Mouse (Mus musculus): ENCODE results near the gene Slc39a5. TPM values are rescaled to one million over a fixed set of nuclear protein-coding genes. Genes with fewer than 3 reads are reported as not detected.

Gene Slc39a5
- total and polyA plus RNA-seq, 2 experiments from 2014 or later, result 0.58 to 0.66 TPM

DNA sequence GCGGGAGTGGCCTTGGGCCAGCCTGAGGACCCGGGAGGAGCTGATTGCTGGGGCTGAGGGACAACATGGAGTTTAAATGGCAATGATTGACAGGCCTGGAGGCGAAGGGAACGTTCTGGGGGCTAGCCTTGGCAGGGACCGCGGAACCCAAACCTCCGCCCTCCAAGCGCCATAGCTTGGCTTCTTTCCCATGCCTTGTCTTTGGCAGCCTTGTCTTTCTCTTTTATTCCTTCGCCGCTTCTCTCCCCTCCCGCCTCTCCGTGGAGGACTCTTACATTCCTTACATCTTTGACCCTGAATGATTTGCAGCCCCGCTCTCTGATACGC, 11.0 kb upstream of the Slc39a5 start:
- Histone ChIP-seq H3K4me1 (ENCODE audit: insufficient read depth, low read length) (peaks cover 20% of the 10 kb centered on the region), H3K9me3 (ENCODE audit: low read length) (no peaks in the 10 kb centered on the region), H3K36me3 (ENCODE audit: insufficient read depth, low read length) (peaks cover 10% of the 10 kb centered on the region), H3K4me2 (ENCODE audit: low read depth, low read length) (peak overlapping the region; percentile 95), H3K9ac (replicated peaks; ENCODE audit: low read length) (peak overlapping the region; percentile 94), H3K4me3 (ENCODE audit: low read length) (peak overlapping the region; percentile 96), H3K27me3 (ENCODE audit: insufficient read depth, low read length) (no peaks in the 10 kb centered on the region), H3K27ac (peak overlapping the region; percentile 96)
- no peak for TF ChIP-seq CTCF (IDR thresholded peaks at IDR 0.05; ENCODE audit: low read depth)
- ATAC-seq, result no peak
- 0% methylated on average over 14 of the region's 14 CpGs for WGBS
- peak; percentile 74 for DNase-seq (ENCODE audit: low spot score)

DNA sequence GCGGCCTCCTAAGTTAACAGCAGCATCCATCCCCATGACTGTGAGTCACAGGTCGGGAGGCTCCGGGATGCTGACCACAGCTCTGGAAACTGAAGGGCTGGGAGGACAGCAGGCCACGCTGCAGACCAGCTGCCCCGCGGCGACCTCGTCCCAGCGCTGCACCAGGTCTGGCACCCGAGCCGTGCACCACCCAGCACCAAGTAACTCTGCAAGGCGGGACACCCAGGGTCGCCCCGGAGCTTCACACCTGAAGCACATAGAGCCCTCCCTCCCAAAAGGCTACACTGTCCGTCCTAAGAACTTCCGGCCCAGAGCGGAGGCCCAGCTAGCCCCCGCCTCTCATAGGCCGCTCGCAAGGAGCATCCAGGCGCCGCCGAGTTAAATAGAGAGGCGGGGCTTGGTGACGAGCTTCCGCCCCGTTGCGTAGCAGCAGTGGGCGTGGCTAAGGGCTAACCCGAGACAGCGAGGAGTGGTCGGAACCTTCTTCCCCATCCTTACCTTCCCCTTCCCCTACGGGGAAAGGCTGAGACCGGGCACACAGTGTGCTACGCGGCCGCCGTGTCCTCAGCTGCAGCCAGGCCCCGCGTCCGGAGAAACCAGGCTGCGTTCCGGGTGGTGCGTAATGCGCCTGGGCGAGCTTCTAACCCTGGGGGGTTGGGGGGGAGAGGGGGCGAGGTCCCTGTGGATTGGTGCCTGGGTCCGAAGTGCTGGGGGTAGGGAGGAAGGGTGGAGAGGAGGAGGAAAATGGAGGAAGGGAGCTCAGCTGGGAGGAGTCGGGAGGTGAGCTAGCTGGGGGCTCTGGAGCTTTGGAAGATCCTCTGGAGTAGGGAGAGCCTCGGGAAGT, 10.4 kb upstream of the Slc39a5 start, which contains the start of the genes Nabp2 and Rnf41:
TSS of gene Nabp2 (minus strand) at position 282 of the 844 bp plus-strand sequence.
TSS of gene Rnf41 (plus strand) at position 447 of the 844 bp plus-strand sequence.
- peaks cover 20% of the 10 kb centered on the region for H3K4me1 ChIP-seq (ENCODE audit: insufficient read depth, low read length)
- peak within 1 kb of the TSS; percentile 96 for H3K27ac ChIP-seq
- DNase-seq (ENCODE audit: low spot score) (peak; percentile 99), ATAC-seq (peak; percentile 91)
- no peaks in the 10 kb centered on the region for H3K27me3 ChIP-seq (ENCODE audit: insufficient read depth, low read length)
- TF ChIP-seq CTCF (IDR thresholded peaks at IDR 0.05; ENCODE audit: low read depth), result no peak
- H3K9ac ChIP-seq (replicated peaks; ENCODE audit: low read length), result peak within 1 kb of the TSS; percentile 94
- peaks cover 10% of the 10 kb centered on the region for H3K36me3 ChIP-seq (ENCODE audit: insufficient read depth, low read length)
- no peaks in the 10 kb centered on the region for H3K9me3 ChIP-seq (ENCODE audit: low read length)
- H3K4me2 ChIP-seq (ENCODE audit: low read depth, low read length), result peak within 1 kb of the TSS; percentile 95
- peak within 1 kb of the TSS; percentile 96 for H3K4me3 ChIP-seq (ENCODE audit: low read length)
- under 1% methylated on average over 50 of the region's 50 CpGs for WGBS

DNA sequence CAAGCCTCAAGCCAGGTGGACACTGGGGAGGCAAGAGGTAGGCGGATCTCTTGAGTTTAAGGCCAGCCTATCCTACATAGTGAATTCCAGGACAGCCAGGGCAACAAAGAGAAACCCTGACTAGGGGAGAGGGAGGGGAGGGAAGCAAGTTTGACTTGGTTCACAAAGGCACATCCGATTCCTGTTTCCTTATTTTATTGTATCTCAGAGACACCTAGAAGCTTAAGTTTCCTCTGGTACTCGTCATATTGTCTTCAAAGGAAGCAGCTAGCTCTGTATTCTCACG, 9.5 kb upstream of the Slc39a5 start:
- DNase-seq (ENCODE audit: low spot score) (no peak), ATAC-seq (no peak)
- H3K4me3 ChIP-seq (ENCODE audit: low read length), result peak overlapping the region; percentile 96
- peaks cover 20% of the 10 kb centered on the region for H3K4me1 ChIP-seq (ENCODE audit: insufficient read depth, low read length)
- no peaks in the 10 kb centered on the region for H3K27me3 ChIP-seq (ENCODE audit: insufficient read depth, low read length)
- peak overlapping the region; percentile 95 for H3K4me2 ChIP-seq (ENCODE audit: low read depth, low read length)
- 24% methylated on average over 4 of the region's 4 CpGs for WGBS
- H3K27ac ChIP-seq, result peak overlapping the region; percentile 96
- H3K36me3 ChIP-seq (ENCODE audit: insufficient read depth, low read length), result peaks cover 4% of the 10 kb centered on the region
- no peak for TF ChIP-seq CTCF (IDR thresholded peaks at IDR 0.05; ENCODE audit: low read depth)
- no peaks in the 10 kb centered on the region for H3K9me3 ChIP-seq (ENCODE audit: low read length)
- H3K9ac ChIP-seq (replicated peaks; ENCODE audit: low read length), result no peak overlapping the region; the same call in 1 of the 2 replicates

DNA sequence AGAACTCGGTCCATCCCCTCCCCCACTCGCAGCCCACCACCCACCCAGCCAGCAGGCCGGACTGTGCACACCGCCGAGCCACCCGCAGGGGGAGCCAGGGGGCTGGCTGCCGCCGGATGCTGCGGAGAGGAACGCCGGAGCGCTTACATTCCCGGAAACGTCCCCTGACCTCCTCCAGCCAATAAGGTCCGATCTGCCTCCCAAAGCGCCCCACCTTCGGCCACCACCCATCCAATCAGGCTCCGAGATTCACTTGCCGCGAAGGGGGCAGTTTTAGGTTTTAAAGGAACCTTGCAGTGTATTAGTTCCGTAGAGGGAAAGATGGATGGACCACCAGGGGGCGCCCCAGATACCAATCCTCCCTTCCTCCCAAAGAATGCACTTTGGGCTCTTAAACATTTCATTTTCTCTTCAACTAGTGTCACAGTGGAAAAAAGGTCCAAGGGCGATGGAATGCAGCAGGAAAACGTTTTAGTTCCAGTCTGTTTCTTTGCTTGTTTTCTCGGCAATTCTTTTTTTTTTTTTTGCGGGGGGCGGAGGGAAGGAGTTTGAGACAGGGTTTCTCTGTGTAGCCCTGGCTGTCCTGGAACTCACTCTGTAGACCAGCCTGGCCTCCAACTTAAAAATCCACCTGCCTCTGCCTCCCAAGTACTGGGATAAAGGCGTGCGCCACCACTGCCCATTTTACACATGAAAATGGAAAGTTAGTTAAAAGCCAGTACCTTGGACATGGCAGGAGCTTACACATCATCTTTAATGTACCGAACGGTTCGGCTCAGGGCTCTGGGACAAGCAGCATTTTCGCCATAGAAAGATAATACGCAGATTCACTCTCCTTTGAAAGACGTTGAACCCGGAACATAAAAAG, 8.9 kb upstream of the Slc39a5 start:
- H3K36me3 ChIP-seq (ENCODE audit: insufficient read depth, low read length), result peaks cover 2% of the 10 kb centered on the region; the same call in 1 of the 2 replicates
- no peaks in the 10 kb centered on the region for H3K9me3 ChIP-seq (ENCODE audit: low read length)
- whole genome bisulfite sequencing, result 7% methylated on average over 36 of the region's 36 CpGs
- peak overlapping the region; percentile 82 for H3K9ac ChIP-seq (replicated peaks; ENCODE audit: low read length)
- H3K27ac ChIP-seq, result peak overlapping the region; percentile 96
- H3K4me1 ChIP-seq (ENCODE audit: insufficient read depth, low read length), result peaks cover 20% of the 10 kb centered on the region
- peak overlapping the region; percentile 95 for H3K4me2 ChIP-seq (ENCODE audit: low read depth, low read length)
- peak; percentile 91 for ATAC-seq
- peak overlapping the region; percentile 96 for H3K4me3 ChIP-seq (ENCODE audit: low read length)
- TF ChIP-seq CTCF (IDR thresholded peaks at IDR 0.05; ENCODE audit: low read depth), result peak; percentile 83
- DNase-seq (ENCODE audit: low spot score), result peak; percentile 98
- H3K27me3 ChIP-seq (ENCODE audit: insufficient read depth, low read length), result no peaks in the 10 kb centered on the region

DNA sequence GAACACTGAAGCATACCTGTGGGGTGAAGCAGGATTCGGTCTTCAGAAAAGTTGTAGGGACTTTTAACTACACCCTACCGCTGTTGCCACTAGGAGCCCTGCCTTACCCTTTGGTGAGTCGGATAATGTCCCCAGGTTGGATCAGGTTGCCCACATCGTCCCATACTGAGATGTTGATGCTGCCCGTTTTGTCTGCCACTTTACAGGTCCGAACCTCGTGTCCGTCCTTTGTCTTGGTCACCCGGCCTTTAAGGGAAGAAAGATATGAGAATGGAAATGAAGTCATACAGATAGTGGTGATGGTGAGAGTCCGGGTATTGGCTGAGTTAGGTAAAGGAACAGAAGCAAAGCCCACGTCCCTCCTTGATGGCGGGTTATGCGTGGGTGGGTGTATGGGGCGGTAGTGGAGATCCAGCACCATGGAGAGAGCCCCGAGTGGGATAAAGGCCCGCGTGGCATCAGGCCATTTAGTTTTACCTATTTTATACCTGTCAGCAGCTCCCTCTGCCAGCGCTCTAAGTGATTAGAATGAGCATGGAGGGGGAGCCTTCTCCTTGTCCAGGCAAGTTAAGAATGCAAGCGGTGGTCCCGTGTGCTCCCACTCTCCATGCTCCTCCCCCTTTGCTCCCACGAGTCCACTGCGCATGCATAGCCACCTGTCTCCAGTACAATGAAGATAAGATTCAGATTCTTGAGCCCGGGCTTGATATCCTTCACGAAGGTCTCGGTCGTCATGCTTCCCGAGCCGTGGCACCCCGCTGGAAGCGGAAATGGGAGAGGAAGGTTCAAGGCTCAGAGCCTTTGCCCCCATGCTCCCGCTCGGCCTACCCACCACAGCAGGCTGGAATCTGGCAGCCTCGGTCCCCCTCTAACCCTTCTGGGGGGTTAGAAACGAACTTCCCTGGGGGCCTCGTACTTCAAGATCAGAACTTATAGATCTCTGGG, 7.8 kb upstream of the Slc39a5 start:
- Histone ChIP-seq H3K9me3 (ENCODE audit: low read length) (no peaks in the 10 kb centered on the region), H3K4me2 (ENCODE audit: low read depth, low read length) (peak overlapping the region; percentile 95), H3K4me1 (ENCODE audit: insufficient read depth, low read length) (peaks cover 20% of the 10 kb centered on the region), H3K4me3 (ENCODE audit: low read length) (peak overlapping the region; percentile 96), H3K36me3 (ENCODE audit: insufficient read depth, low read length) (peaks cover 2% of the 10 kb centered on the region; the same call in 1 of the 2 replicates), H3K27me3 (ENCODE audit: insufficient read depth, low read length) (no peaks in the 10 kb centered on the region), H3K9ac (replicated peaks; ENCODE audit: low read length) (peak overlapping the region; percentile 82), H3K27ac (peak overlapping the region; percentile 83)
- 18% methylated on average over 35 of the region's 35 CpGs for WGBS
- DNase-seq (ENCODE audit: low spot score), result peak; percentile 70
- no peak for ATAC-seq
- no peak for TF ChIP-seq CTCF (IDR thresholded peaks at IDR 0.05; ENCODE audit: low read depth)

DNA sequence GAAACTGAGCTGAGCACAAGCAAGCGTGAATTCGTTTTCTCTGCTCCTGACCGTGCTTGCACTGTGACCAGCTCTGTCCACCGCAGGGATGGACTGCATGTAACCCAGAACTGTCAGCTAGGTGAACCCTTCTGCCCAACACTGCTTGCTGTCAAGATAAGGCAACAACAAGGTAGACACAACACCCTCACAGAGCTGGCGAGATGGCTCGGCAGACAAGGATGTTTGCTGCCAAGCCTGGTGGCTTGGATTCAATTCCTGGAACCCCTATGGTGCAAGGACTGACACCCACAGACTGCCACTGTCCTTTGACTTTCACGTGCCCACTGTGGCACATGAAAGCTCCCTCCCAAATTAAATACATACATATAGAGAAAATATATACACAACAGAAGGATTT, 2.9 kb upstream of the Slc39a5 start:
- Histone ChIP-seq H3K36me3 (ENCODE audit: insufficient read depth, low read length) (peaks cover 2% of the 10 kb centered on the region; the same call in 1 of the 2 replicates), H3K4me1 (ENCODE audit: insufficient read depth, low read length) (0 out of 2 replicates have a peak, but pooled peaks cover 5% of the 10 kb centered on the region), H3K4me2 (ENCODE audit: low read depth, low read length) (no peak overlapping the region), H3K27ac (no peak overlapping the region), H3K27me3 (ENCODE audit: insufficient read depth, low read length) (no peaks in the 10 kb centered on the region), H3K9ac (replicated peaks; ENCODE audit: low read length) (no peak overlapping the region), H3K9me3 (ENCODE audit: low read length) (no peaks in the 10 kb centered on the region), H3K4me3 (ENCODE audit: low read length) (no peak overlapping the region)
- DNase-seq (ENCODE audit: low spot score), result peak; percentile 22
- 78% methylated on average over 7 of the region's 7 CpGs for WGBS
- no peak for ATAC-seq
- TF ChIP-seq CTCF (IDR thresholded peaks at IDR 0.05; ENCODE audit: low read depth), result no peak

Data from hindbrain, postnatal 0 days (tissue).